Mouse (Mus musculus) B cell, adult 62 days (primary cell): ENCODE data around the gene Ccdc12. TPM values are rescaled to one million over a fixed set of nuclear protein-coding genes. Genes with fewer than 3 reads are reported as not detected.

Experiments used
- total RNA-seq: library from RNA; stranded (reverse); gene quantifications from 4 replicates; pipeline ENCODE4 v1.2.4, GENCODE M21; 2023

The Ccdc12 gene
- 84.9 to 118 TPM (median 98.9 TPM) in 4 replicates for total RNA-seq

DNA sequence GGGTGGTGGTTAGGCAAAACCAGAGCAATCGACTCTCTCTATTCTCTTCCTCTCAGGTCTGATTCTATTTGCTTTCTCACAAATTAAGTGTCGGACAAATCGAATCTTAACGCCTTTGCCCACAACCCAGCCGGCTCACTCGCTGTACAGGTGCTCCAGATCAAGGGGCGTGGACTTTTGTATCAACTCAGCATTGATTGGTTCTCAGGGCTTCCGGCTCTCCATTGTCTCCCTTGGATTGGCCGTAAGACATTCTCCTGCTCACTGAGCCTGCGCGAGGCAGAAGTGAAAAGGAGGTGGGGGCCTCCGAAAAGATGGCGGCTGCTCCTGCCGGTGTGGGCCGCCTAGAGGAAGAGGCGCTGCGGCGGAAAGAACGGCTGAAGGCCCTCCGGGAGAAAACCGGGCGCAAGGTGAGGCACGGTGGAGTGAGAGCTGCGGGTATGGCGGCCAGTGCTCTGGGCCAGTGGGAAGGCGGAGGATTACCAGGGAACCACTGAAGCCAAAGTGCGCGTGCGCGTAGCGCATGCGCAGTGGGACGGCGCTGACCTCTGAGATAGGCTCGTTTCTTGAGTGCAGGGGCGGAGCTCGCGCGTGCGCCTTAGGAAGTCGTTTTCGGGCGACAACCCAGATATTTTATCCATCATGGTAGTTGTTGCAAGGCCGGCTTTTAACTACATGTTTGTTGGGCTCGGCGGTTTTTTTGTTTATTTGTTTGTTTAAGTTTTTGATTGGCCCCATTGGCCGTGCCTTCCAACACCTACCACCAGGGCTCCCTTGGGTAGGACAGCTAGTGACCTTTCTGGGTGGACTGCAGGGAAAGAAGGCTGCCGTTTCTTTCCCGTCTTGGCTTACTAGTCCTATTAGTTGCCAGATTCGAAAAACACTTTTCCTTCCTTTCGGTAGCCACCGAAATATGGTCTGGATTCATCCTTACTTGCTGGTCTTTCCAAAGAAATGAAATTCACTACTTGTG, at the start of gene Ccdc12:
Ccdc12 (plus strand) TSS at position 255 of the 973 bp plus-strand sequence.

DNA sequence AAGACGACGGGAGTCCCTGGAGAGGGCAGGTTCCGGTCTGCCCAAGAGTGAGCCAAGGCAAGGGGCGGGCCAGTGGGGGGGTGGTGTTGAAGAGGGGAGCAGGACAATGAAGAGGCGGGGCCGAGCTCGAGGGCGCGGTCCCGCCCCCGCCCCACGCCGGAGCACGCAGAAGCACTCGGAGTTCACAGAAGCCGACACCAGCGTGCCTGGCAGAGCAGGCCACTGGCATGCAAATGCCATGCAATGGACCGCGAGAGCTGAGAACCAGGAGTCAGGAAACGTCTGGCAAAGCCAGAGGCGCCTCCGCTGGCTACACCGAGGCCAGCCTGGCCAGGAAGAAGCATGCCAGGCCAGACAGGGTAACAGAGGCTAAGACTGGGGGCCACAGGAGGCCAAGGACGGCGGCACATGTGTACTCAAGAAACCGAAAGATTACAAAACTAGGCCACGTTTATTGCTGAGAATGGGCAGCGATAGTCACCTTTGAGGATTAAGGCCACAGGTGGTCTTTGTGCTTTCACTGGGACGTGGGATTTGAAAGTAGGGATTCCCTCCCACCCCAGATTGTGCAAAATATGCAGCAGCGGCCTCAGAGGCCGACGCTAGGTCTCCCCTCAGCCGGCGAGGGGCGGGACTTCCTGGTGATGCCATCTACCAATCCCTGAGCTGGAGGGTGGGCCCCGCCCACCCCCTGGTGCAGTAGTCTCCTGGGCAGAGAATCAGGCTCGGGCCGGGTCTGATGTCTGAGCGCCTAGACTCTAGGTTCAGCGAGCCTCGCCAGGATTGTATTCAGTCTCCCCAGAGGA, 31.7 kb upstream of the Ccdc12 start, which contains the start of gene Nradd:
Nradd (minus strand) TSS at position 92 of the 806 bp plus-strand sequence.

DNA sequence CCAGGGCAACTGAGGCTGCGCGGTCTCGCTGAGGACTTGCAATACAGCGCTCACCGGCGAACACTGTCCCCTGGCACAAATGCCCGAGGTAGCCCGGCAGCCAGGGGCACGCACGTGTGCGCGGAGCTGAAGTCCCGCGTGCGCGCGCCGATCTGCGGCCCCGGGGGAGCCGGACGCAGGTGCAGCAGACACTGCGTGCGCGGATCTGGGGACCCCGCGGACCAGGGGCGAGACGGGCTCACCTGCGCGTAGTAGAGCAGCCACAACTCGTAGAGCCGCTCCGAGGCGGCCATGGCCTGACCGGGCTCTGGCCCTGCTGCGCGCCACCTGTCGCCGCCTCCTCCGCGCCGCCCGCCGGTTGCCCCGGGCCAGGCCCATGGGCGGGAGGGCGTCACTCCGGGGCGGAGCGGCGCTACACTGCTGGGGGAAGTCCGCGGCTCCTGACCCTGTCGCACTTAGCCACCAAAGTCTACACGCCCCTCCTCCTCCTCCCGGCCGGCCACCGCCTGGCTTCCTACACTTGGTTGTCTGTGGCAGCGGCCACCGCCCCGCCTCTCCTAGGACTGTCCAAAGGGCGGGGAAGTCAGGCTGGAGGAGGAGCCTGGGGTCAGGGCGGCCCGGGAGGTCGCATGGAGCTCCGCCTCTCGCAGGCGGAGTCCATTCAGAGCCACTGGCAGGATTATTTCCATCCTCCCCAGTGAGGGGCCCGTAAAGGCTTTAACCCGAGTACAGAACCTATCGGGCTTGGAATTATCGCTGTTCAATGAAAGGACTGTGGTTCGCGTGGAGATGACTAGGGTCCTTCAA, 2.4 kb upstream of the Ccdc12 start, which contains the start of gene Nbeal2:
Nbeal2 (minus strand) TSS at position 507 of the 807 bp plus-strand sequence.

DNA sequence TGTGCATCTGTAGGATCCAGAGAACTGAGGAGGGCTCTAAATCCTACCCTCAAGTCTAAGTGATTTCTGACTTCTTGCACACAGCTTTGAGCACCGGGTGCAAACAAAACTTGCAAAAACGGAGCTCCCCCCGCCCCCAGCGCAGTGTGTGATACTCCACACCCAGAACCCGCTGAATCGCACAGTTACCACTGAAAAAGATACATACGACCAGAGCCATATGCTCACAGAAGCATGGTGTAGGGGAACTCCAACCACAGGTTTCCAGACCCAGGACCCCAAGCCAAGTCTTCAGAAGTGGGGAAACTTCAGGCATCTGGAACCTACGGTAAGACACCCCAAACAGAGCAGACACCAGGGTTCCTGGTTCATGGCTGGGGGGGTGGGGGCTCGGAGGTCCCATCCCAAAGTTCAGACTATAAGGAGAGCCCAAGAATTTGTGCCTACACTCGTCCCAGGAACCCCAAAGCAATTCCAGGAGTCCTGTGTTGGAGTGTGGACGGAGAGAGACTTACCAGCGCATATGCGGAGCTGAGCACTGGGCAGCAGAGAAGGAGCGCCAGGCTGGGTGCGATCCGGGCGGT, 85.5 kb downstream of the Ccdc12 start, which contains the start of gene Myl3:
Myl3 (plus strand) TSS at position 151 of the 584 bp plus-strand sequence.

DNA sequence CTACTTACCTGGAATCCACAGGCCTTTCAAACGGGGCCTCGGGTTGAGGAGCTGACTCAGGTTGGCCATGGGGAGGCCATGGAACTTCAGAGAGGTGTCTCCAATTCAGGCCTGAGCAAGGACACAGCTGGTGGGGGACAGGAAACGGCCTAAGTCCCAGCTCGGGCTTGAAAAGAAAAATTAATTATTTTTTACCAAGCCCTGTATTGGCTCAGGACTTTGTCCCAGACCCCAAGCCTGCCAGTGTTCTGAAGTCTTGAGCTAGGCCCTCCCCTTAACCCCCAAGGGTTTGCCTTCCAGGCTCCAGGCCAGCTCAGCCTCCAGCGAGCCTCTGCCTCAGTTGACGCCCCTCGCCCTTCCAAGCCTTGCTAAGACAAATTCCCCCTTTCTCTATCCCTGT, 90.7 kb downstream of the Ccdc12 start, which contains the start of gene Pth1r:
Pth1r (minus strand) TSS at position 185 of the 400 bp plus-strand sequence.

Other genes with a start within 250 kb of the Ccdc12 start
- gene Ptpn23, start 248.3 kb upstream of the Ccdc12 start, total RNA-seq = 154 to 174 TPM (median 164 TPM) in 4 replicates
- 2.3 to 3.3 TPM (median 2.7 TPM) in 4 replicates for gene Ngp, start 236.8 kb upstream of the Ccdc12 start, total RNA-seq
- gene Klhl18, start 179.8 kb upstream of the Ccdc12 start, total RNA-seq = 49.0 to 52.0 TPM (median 50.9 TPM) in 4 replicates
- gene Kif9, start 179.5 kb upstream of the Ccdc12 start, total RNA-seq = 2.7 to 3.7 TPM (median 3.2 TPM) in 4 replicates
- 215 to 230 TPM (median 227 TPM) in 4 replicates for gene Setd2, start 123.9 kb upstream of the Ccdc12 start, total RNA-seq
- 1.6 to 4.4 TPM (median 2.6 TPM) in 4 replicates for gene Nradd, start 32.1 kb upstream of the Ccdc12 start, total RNA-seq
- gene Nbeal2, start 2.3 kb upstream of the Ccdc12 start, total RNA-seq = 36.1 to 45.8 TPM (median 41.4 TPM) in 4 replicates
- not detected in 4 replicates for gene Myl3, start 85.4 kb downstream of the Ccdc12 start, total RNA-seq
- not detected in 4 replicates for gene Pth1r, start 90.6 kb downstream of the Ccdc12 start, total RNA-seq
- not detected in 4 replicates for gene Prss42, start 141.7 kb downstream of the Ccdc12 start, total RNA-seq
- gene Prss44, start 157.5 kb downstream of the Ccdc12 start, total RNA-seq = not detected in 4 replicates
- gene Prss43, start 170.2 kb downstream of the Ccdc12 start, total RNA-seq = not detected in 4 replicates
- not detected in 4 replicates for gene Prss45, start 178.1 kb downstream of the Ccdc12 start, total RNA-seq
- not detected in 4 replicates for gene Prss46, start 188.0 kb downstream of the Ccdc12 start, total RNA-seq
- not detected in 4 replicates for gene Prss50, start 201.5 kb downstream of the Ccdc12 start, total RNA-seq
- gene Als2cl, start 223.4 kb downstream of the Ccdc12 start, total RNA-seq = 0.55 to 1.3 TPM (median 0.74 TPM) in 4 replicates
- gene Tmie, start 223.6 kb downstream of the Ccdc12 start, total RNA-seq = not detected in 4 replicates